Mouse (Mus musculus): ENCODE measurements around the gene Uchl1. TPM values are rescaled to one million over a fixed set of nuclear protein-coding genes. Genes with fewer than 3 reads are reported as not detected.

Gene Uchl1
- polyA plus RNA-seq, 1 experiment = 5.1 TPM

DNA sequence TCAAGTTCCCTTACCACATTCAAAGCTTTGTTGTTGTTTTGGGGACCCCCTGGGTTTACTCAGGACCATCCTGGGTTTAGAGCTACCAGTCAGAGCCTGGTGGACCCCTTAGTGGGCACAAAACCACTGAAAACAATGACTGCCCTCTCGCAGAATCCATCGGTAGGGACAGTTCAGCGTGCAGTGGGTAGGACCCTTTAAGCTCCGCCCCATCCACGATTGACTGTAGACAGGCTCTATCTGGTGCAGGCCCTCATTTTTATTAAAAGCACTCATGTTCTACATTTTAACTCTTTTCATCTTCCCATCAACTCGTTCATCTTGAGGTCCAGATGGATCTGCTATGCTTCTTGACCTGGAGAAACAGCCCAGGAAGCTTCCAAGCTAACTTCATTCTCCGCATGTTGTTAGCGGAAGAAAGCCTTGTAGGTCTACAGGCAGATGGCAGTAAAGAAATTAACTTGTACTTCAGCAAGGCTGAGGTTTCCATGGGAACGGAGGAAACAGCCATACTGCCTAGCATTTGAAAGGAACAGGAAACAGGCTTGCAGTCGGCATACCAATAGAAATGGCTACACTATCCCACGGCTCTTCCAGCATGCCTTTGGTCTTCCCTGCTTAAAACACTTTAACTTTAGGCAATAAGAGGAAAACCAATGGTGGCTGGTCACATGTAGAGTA is 54.9 kb downstream of the Uchl1 start:
- Histone ChIP-seq H3K4me3 (ENCODE audit: control insufficient read depth, insufficient read depth, low read length) (no peak overlapping the region), H3K36me3 (ENCODE audit: control insufficient read depth, insufficient read depth, low read length) (no peaks in the 10 kb centered on the region), H3K4me1 (replicated peaks; ENCODE audit: control insufficient read depth, insufficient read depth, low read length) (no peaks in the 10 kb centered on the region), H3K27me3 (ENCODE audit: control insufficient read depth, insufficient read depth, low read length) (no peaks in the 10 kb centered on the region), H3K27ac (ENCODE audit: control insufficient read depth, insufficient read depth, low read length) (no peak overlapping the region)
- WGBS = 47% methylated on average over 11 of the region's 11 CpGs
- TF ChIP-seq CTCF (IDR thresholded peaks at IDR 0.05; ENCODE audit: borderline replicate concordance, control insufficient read depth, extremely low read depth, insufficient read depth, low read length, poor library complexity) = no peak
- no peak for TF ChIP-seq POLR2A (IDR thresholded peaks at IDR 0.05; ENCODE audit: control insufficient read depth, extremely low read depth, insufficient read depth, low read length, poor library complexity)
- no peak for DNase-seq

DNA sequence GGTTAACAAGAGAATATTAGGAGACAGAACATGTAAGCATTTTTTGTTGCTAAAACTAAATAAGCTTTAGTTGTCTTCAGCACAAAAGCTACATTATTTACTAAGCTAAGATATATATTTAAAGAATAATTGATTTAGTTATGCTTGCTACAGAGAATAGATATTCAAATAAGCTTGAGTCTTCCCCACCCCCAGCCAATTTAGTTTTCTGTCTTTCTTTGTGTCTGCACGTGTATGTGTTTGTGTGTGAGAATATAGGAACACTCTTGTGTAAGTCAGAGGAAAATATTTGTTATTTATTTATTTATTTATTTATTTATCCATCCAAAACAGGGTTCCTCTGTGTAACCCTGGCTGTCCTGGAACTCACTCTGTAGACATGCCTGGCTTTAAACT is 55.4 kb downstream of the Uchl1 start:
- Histone ChIP-seq H3K27me3 (ENCODE audit: control insufficient read depth, insufficient read depth, low read length) (no peaks in the 10 kb centered on the region), H3K4me1 (replicated peaks; ENCODE audit: control insufficient read depth, insufficient read depth, low read length) (no peaks in the 10 kb centered on the region), H3K36me3 (ENCODE audit: control insufficient read depth, insufficient read depth, low read length) (no peaks in the 10 kb centered on the region), H3K4me3 (ENCODE audit: control insufficient read depth, insufficient read depth, low read length) (no peak overlapping the region), H3K27ac (ENCODE audit: control insufficient read depth, insufficient read depth, low read length) (no peak overlapping the region)
- no peak for TF ChIP-seq POLR2A (IDR thresholded peaks at IDR 0.05; ENCODE audit: control insufficient read depth, extremely low read depth, insufficient read depth, low read length, poor library complexity)
- TF ChIP-seq CTCF (IDR thresholded peaks at IDR 0.05; ENCODE audit: borderline replicate concordance, control insufficient read depth, extremely low read depth, insufficient read depth, low read length, poor library complexity) = no peak
- WGBS = 93% methylated on average over 1 of the region's 1 CpGs
- DNase-seq = no peak

DNA sequence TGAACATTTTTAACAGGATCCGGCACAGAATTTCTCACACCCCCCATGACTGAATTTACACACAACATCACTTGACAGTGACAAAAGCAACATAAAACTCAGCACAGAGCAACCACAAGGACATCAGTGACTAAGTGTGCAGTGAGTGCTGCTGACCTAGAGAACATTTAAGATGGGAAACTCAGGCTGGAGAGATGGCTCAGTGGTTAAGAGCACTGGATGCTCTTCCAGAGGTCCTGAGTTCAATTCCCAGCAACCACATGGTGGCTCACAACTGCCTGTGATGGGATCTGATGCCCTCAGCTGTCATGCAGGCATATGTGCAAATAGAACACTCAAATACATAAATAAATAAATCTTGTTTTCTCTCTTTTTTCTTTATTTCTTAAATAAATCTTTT is 57.7 kb downstream of the Uchl1 start:
- H3K4me1 ChIP-seq (replicated peaks; ENCODE audit: control insufficient read depth, insufficient read depth, low read length) = no peaks in the 10 kb centered on the region
- TF ChIP-seq CTCF (IDR thresholded peaks at IDR 0.05; ENCODE audit: borderline replicate concordance, control insufficient read depth, extremely low read depth, insufficient read depth, low read length, poor library complexity) = no peak
- no peak for TF ChIP-seq POLR2A (IDR thresholded peaks at IDR 0.05; ENCODE audit: control insufficient read depth, extremely low read depth, insufficient read depth, low read length, poor library complexity)
- H3K27me3 ChIP-seq (ENCODE audit: control insufficient read depth, insufficient read depth, low read length) = no peaks in the 10 kb centered on the region
- no peaks in the 10 kb centered on the region for H3K36me3 ChIP-seq (ENCODE audit: control insufficient read depth, insufficient read depth, low read length)
- 93% methylated on average over 1 of the region's 1 CpGs for WGBS
- no peak overlapping the region for H3K4me3 ChIP-seq (ENCODE audit: control insufficient read depth, insufficient read depth, low read length)
- no peak for DNase-seq
- no peak overlapping the region for H3K27ac ChIP-seq (ENCODE audit: control insufficient read depth, insufficient read depth, low read length)

Other genes with a start within 250 kb of the Uchl1 start
- gene Apbb2, start 57.3 kb upstream of the Uchl1 start, polyA plus RNA-seq (2012; rRNA removed) = 2.6 and 3.6 TPM in 2 replicates
- 3.8 and 5.0 TPM in 2 replicates for gene Limch1, start 69.7 kb downstream of the Uchl1 start, polyA plus RNA-seq (2012; rRNA removed)

Data from thymus, adult 2 months (tissue).